Mouse (Mus musculus): ENCODE data around the gene Izumo2. TPM values are rescaled to one million over a fixed set of nuclear protein-coding genes. Genes with fewer than 3 reads are reported as not detected.

Izumo2 gene
- polyA plus RNA-seq (2016; fragmentation: Nextera tagmentation; extraction: Ambion mirVana) = not detected in 2 replicates

GRCm38 (mm10) chr7:44708574-44708973 is at the start of gene Izumo2:
Gene Izumo2, plus strand, starts transcription at chr7:44708742.
- 78% methylated on average over 14 of the region's 14 CpGs for WGBS
- ATAC-seq (ENCODE audit: insufficient number of reproducible peaks, insufficient read depth, low FRiP score, low TSS enrichment, low read depth) = no peak
- Histone ChIP-seq H3K9me3 (peaks cover 9% of the 10 kb centered on the region; the same call in 1 of the 2 replicates), H3K36me3 (no peaks in the 10 kb centered on the region), H3K27me3 (no peaks in the 10 kb centered on the region), H3K4me3 (replicated peaks) (no peak within 1 kb of the TSS), H3K9ac (replicated peaks) (no peak within 1 kb of the TSS), H3K27ac (no peak within 1 kb of the TSS), H3K4me1 (replicated peaks) (no peaks in the 10 kb centered on the region), H3K4me2 (no peak within 1 kb of the TSS)

GRCm38 (mm10) chr7:44661219-44661618 is 47.3 kb upstream of the Izumo2 start:
- Histone ChIP-seq H3K36me3 (no peaks in the 10 kb centered on the region), H3K4me1 (replicated peaks) (no peaks in the 10 kb centered on the region), H3K27me3 (peaks cover 4% of the 10 kb centered on the region; the same call in 1 of the 2 replicates), H3K9ac (replicated peaks) (no peak overlapping the region), H3K9me3 (peaks cover under 1% of the 10 kb centered on the region; the same call in 1 of the 2 replicates), H3K4me2 (no peak overlapping the region), H3K27ac (no peak overlapping the region), H3K4me3 (replicated peaks) (no peak overlapping the region)
- no peak for ATAC-seq (ENCODE audit: insufficient number of reproducible peaks, insufficient read depth, low FRiP score, low TSS enrichment, low read depth)
- WGBS = 82% methylated on average over 5 of the region's 5 CpGs

- Histone ChIP-seq H3K4me1 (replicated peaks) (no peaks in the 10 kb centered on the region), H3K4me2 (no peak overlapping the region), H3K4me3 (replicated peaks) (no peak overlapping the region), H3K36me3 (no peaks in the 10 kb centered on the region), H3K9me3 (peaks cover 5% of the 10 kb centered on the region; the same call in 1 of the 2 replicates), H3K9ac (replicated peaks) (no peak overlapping the region), H3K27ac (no peak overlapping the region), H3K27me3 (peaks cover 4% of the 10 kb centered on the region; the same call in 1 of the 2 replicates)
- WGBS = 10% methylated on average over 8 of the region's 8 CpGs
- ATAC-seq (ENCODE audit: insufficient number of reproducible peaks, insufficient read depth, low FRiP score, low TSS enrichment, low read depth) = no peak
Observed at GRCm38 (mm10) chr7:44662168-44662567, 46.4 kb upstream of the Izumo2 start.

- Histone ChIP-seq H3K9ac (replicated peaks) (no peak overlapping the region), H3K4me3 (replicated peaks) (no peak overlapping the region), H3K27me3 (peaks cover 4% of the 10 kb centered on the region; the same call in 1 of the 2 replicates), H3K36me3 (no peaks in the 10 kb centered on the region), H3K9me3 (peaks cover 5% of the 10 kb centered on the region; the same call in 1 of the 2 replicates), H3K4me2 (no peak overlapping the region), H3K27ac (no peak overlapping the region), H3K4me1 (replicated peaks) (no peaks in the 10 kb centered on the region)
- WGBS = 6% methylated on average over 3 of the region's 3 CpGs
- ATAC-seq (ENCODE audit: insufficient number of reproducible peaks, insufficient read depth, low FRiP score, low TSS enrichment, low read depth) = no peak; the same call in 1 of the 2 replicates
Observed at GRCm38 (mm10) chr7:44662569-44662968, 46.0 kb upstream of the Izumo2 start.

DNA sequence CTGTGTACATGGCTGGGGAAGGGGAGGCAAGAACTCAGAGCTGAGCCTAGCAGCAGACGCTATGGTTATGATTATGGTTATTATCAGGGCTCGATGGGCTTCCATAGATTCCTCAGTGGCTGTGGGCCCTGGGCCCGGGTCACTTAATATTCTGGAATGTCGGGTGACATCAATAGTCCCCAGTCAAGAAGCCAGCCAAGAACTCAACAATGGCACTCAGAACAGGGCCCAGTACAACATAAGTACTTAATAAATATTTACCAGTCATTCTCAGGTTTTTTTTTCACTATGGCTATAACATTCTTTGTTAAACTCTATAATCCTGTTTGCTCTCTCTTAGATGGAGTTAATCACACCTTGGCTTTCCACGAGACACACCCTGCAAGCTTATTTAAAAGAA is 45.0 kb upstream of the Izumo2 start:
- 88% methylated on average over 5 of the region's 5 CpGs for WGBS

DNA sequence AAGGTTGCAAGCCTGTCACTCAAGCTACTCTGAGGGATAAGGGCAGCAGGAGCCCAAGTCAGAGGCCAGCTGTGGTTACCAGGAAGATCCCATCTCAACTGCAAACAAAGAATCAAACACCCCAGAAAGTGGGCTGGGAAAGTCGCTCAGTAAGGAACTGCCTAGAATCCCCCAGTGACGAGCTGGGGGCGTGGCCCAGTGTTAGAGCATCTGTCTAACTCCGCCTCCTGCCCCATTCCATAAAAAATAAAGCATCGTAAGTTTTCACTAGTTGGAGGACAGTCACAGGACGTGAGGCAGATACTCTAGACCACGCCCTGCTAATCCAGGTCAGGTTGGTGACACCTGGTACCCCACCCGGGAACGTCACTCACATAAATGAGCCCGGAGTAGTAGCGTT is 43.8 kb upstream of the Izumo2 start:
- Histone ChIP-seq H3K9me3 (peaks cover 5% of the 10 kb centered on the region; the same call in 1 of the 2 replicates), H3K27ac (no peak overlapping the region), H3K27me3 (peaks cover 22% of the 10 kb centered on the region), H3K4me1 (replicated peaks) (no peaks in the 10 kb centered on the region), H3K4me3 (replicated peaks) (no peak overlapping the region), H3K4me2 (no peak overlapping the region), H3K36me3 (no peaks in the 10 kb centered on the region), H3K9ac (replicated peaks) (no peak overlapping the region)
- ATAC-seq (ENCODE audit: insufficient number of reproducible peaks, insufficient read depth, low FRiP score, low TSS enrichment, low read depth) = no peak
- 35% methylated on average over 11 of the region's 11 CpGs for WGBS

More for the DNA sequence above, 45.0 kb upstream of the Izumo2 start:
- no peak for ATAC-seq (ENCODE audit: insufficient number of reproducible peaks, insufficient read depth, low FRiP score, low TSS enrichment, low read depth)
- Histone ChIP-seq H3K36me3 (no peaks in the 10 kb centered on the region), H3K9me3 (peaks cover 5% of the 10 kb centered on the region; the same call in 1 of the 2 replicates), H3K4me1 (replicated peaks) (no peaks in the 10 kb centered on the region), H3K9ac (replicated peaks) (no peak overlapping the region), H3K4me3 (replicated peaks) (no peak overlapping the region), H3K27me3 (peaks cover 10% of the 10 kb centered on the region), H3K4me2 (no peak overlapping the region), H3K27ac (no peak overlapping the region)

- no peak overlapping the region for H3K27ac ChIP-seq
- H3K4me3 ChIP-seq (replicated peaks) = no peak overlapping the region
- no peak overlapping the region for H3K9ac ChIP-seq (replicated peaks)
- WGBS = 79% methylated on average over 2 of the region's 2 CpGs
- peaks cover 39% of the 10 kb centered on the region for H3K27me3 ChIP-seq
- no peaks in the 10 kb centered on the region for H3K36me3 ChIP-seq
- peaks cover 9% of the 10 kb centered on the region; the same call in 1 of the 2 replicates for H3K9me3 ChIP-seq
- no peak overlapping the region for H3K4me2 ChIP-seq
- H3K4me1 ChIP-seq (replicated peaks) = peaks cover 11% of the 10 kb centered on the region; the same call in 1 of the 2 replicates
- ATAC-seq (ENCODE audit: insufficient number of reproducible peaks, insufficient read depth, low FRiP score, low TSS enrichment, low read depth) = no peak
Observed at GRCm38 (mm10) chr7:44666462-44666861, 42.1 kb upstream of the Izumo2 start.

DNA sequence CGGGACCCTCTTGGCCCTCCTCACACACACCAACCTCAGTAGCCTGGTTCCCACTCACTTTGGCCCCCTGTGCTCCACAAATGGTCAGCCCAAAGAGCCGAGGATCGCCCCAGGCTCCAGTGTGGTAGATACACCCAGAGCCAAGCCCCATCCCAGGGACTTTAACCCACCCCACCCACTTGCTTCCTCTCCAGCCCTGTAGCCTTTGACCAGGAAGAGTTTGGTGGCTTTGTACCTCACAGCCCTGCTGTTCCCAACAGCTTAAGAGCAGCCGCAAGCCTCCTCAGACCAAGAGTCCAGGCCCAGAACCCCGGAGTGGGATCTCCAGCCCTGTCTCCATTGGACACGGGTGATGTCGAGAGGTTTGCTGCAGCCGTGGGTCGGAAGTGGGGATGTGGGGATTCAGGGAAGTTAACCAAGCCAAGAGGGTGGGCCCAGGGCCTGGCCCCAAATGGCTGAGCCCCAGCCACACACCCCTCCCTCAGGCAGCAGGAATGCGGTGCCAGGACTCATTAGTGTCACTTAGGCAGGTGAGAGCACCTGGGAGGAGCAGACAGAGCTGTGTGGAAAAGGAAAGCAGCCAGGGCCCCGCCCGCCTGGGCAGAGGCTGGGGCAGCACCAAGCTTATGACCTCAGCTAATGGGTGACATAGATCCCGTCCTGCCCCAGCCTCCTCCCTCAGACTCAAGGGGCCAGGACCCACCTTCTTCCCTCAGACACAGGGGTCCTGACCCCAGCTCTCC is 40.4 kb upstream of the Izumo2 start:
- Histone ChIP-seq H3K27me3 (peaks cover 50% of the 10 kb centered on the region), H3K9ac (replicated peaks) (no peak overlapping the region), H3K27ac (no peak overlapping the region), H3K36me3 (no peaks in the 10 kb centered on the region), H3K4me2 (no peak overlapping the region), H3K4me3 (replicated peaks) (no peak overlapping the region), H3K4me1 (replicated peaks) (peaks cover 17% of the 10 kb centered on the region; the same call in 1 of the 2 replicates), H3K9me3 (peaks cover 9% of the 10 kb centered on the region; the same call in 1 of the 2 replicates)
- 60% methylated on average over 13 of the region's 13 CpGs for WGBS
- ATAC-seq (ENCODE audit: insufficient number of reproducible peaks, insufficient read depth, low FRiP score, low TSS enrichment, low read depth) = no peak

DNA sequence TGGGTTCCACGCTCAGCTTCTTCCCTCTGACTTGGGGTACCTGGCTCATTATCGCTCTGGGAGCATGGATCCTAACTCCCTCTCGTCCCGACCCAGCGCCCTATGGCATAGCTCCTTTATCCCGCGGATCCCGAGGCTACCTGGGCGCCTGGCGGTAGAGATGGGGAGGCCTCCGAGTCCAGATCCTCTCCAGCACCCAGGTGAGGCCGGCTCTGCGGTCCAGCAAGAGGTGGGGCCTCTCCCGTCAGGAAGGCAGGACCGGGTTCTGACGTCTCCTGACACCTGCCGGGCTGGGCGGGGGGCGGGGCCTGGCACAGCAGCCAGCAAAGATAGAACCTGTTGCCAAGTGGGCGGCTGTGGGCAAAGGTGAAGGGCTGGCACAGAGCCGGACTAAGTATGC is 39.4 kb upstream of the Izumo2 start:
- Histone ChIP-seq H3K4me3 (replicated peaks) (no peak overlapping the region), H3K4me2 (no peak overlapping the region), H3K9me3 (peaks cover 9% of the 10 kb centered on the region; the same call in 1 of the 2 replicates), H3K27ac (no peak overlapping the region), H3K9ac (replicated peaks) (no peak overlapping the region), H3K27me3 (peaks cover 50% of the 10 kb centered on the region), H3K4me1 (replicated peaks) (peaks cover 17% of the 10 kb centered on the region; the same call in 1 of the 2 replicates), H3K36me3 (no peaks in the 10 kb centered on the region)
- WGBS = 15% methylated on average over 21 of the region's 21 CpGs
- no peak for ATAC-seq (ENCODE audit: insufficient number of reproducible peaks, insufficient read depth, low FRiP score, low TSS enrichment, low read depth)

GRCm38 (mm10) chr7:44670803-44671202 is 37.7 kb upstream of the Izumo2 start, which contains the start of gene Myh14:
Gene Myh14, minus strand, starts transcription at chr7:44670843.
- Histone ChIP-seq H3K36me3 (no peaks in the 10 kb centered on the region), H3K9ac (replicated peaks) (no peak within 1 kb of the TSS), H3K4me2 (peak within 1 kb of the TSS; percentile 49), H3K9me3 (peaks cover 9% of the 10 kb centered on the region; the same call in 1 of the 2 replicates), H3K4me3 (replicated peaks) (peak within 1 kb of the TSS; percentile 25), H3K27ac (peak within 1 kb of the TSS; percentile 53), H3K4me1 (replicated peaks) (peaks cover 17% of the 10 kb centered on the region; the same call in 1 of the 2 replicates), H3K27me3 (peaks cover 47% of the 10 kb centered on the region)
- ATAC-seq (ENCODE audit: insufficient number of reproducible peaks, insufficient read depth, low FRiP score, low TSS enrichment, low read depth) = peak; percentile 87
- under 1% methylated on average over 23 of the region's 23 CpGs for WGBS

DNA sequence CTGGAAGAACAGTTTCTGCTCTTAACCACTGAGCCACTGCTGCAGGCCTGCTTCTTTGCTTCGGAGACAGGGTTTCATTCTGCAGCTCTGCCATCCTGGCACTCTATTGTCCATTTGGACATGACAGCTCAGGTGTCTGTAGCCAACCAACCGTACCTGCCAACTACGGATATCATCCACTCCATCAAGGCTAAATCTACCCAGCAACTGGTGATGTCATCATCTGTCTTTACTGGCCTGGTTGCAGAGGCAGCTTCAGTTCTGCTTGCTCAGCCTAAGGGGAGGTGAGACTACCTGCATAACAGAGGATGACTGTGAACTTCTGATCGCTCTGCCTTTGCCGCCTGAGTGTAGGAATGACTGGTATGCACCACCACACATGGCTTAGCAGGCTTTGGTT is 36.3 kb upstream of the Izumo2 start:
- Histone ChIP-seq H3K4me3 (replicated peaks) (no peak overlapping the region), H3K4me2 (no peak overlapping the region)

More for the DNA sequence above, 36.3 kb upstream of the Izumo2 start:
- Histone ChIP-seq H3K27ac (no peak overlapping the region), H3K9me3 (0 out of 2 replicates have a peak, but pooled peaks cover 3% of the 10 kb centered on the region), H3K27me3 (peaks cover 47% of the 10 kb centered on the region), H3K4me1 (replicated peaks) (peaks cover 17% of the 10 kb centered on the region; the same call in 1 of the 2 replicates), H3K36me3 (no peaks in the 10 kb centered on the region), H3K9ac (replicated peaks) (no peak overlapping the region)
- WGBS = 75% methylated on average over 5 of the region's 5 CpGs
- ATAC-seq (ENCODE audit: insufficient number of reproducible peaks, insufficient read depth, low FRiP score, low TSS enrichment, low read depth) = no peak

Measured in limb, embryonic 12.5 days (tissue).